In the genomic region with DNA sequence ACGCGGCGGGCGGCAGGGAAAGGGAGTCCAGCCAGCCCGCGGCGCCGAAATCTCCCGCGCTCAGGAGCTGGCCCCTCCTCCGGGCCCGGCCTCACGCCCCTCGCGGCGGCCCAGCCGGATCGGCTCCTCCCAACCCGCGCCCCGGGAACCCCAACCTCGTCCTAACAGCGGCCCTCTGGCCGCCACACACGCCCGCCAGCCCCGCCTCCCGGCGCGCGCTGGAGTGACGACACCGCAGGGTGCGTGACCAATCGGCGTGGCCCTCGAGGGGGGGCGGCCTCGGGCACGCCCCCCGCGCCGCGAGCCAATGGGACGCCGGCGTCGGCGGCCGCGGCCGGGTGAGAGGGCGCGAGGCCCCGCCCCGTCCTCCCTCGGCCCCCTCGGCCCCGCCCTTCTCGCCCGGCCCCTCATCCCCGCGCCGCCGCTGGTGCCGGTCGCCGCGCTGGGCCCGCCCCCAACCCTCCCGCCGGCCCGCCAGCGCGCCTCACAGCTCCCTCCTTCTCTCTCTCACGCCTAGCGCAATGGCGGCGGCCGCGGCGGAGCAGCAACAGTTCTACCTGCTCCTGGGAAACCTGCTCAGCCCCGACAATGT, we compare ENCODE assay signal across 7 mouse cellular contexts. TPM values are rescaled to one million over a fixed set of nuclear protein-coding genes. Genes with fewer than 3 reads are reported as not detected.
A peak's percentile ranks its signal among the peaks of the same experiment; 100 is the strongest.
DNase-seq lines count a peak whose midpoint lies in the region; ATAC-seq and TF ChIP-seq lines count a peak whose summit lies in the region.

A gene (plus strand): TSS at position 492 of the 592 bp plus-strand sequence.

- peak within 1 kb of the TSS; percentile 94 for H3K4me2 ChIP-seq in intestine, postnatal 0 days (replicated peaks; ENCODE audit: low read depth)
- H3K4me2 ChIP-seq in midbrain, embryonic 12.5 days (replicated peaks), result peak within 1 kb of the TSS; percentile 73

- peaks cover 5% of the 10 kb centered on the region; the same call in 1 of the 2 replicates for H3K4me1 ChIP-seq in intestine, postnatal 0 days (replicated peaks; ENCODE audit: control insufficient read depth, insufficient read depth, low read length)
- peaks cover 17% of the 10 kb centered on the region for H3K4me1 ChIP-seq in midbrain, embryonic 12.5 days
- H3K4me1 ChIP-seq in small intestine, adult 2 months (ENCODE audit: control insufficient read depth, insufficient read depth, insufficient read length, low read length), result no peaks in the 10 kb centered on the region

- no peaks in the 10 kb centered on the region for H3K9me3 ChIP-seq in intestine, postnatal 0 days (ENCODE audit: control insufficient read depth)
- H3K9me3 ChIP-seq in midbrain, embryonic 12.5 days, result no peaks in the 10 kb centered on the region

- intact Hi-C loops in left cerebral cortex, postnatal 4 days (cut with DNase I), result loop anchor here (5.0 kb wide), 1 partner anchor 79 kb away; no protein-coding TSS in a partner anchor

- no peaks in the 10 kb centered on the region for H3K27me3 ChIP-seq in intestine, postnatal 0 days (replicated peaks; ENCODE audit: control insufficient read depth, insufficient read depth, low read length)
- H3K27me3 ChIP-seq in midbrain, embryonic 12.5 days, result no peaks in the 10 kb centered on the region
- no peaks in the 10 kb centered on the region for H3K27me3 ChIP-seq in small intestine, adult 2 months (ENCODE audit: control insufficient read depth, insufficient read depth, low read length)

- no peaks in the 10 kb centered on the region for H3K36me3 ChIP-seq in intestine, postnatal 0 days (ENCODE audit: control insufficient read depth, insufficient read depth)
- H3K36me3 ChIP-seq in midbrain, embryonic 12.5 days, result no peaks in the 10 kb centered on the region
- no peaks in the 10 kb centered on the region for H3K36me3 ChIP-seq in small intestine, adult 2 months (ENCODE audit: control insufficient read depth, insufficient read depth, low read length)

- no peak for TF ChIP-seq CTCF in intestine, postnatal 0 days (IDR thresholded peaks at IDR 0.05; ENCODE audit: low read depth)
- no peak for TF ChIP-seq CTCF in small intestine, adult 2 months (IDR thresholded peaks at IDR 0.05; ENCODE audit: extremely low read depth, insufficient read length, insufficient replicate concordance, low read depth, low read length)

- H3K4me3 ChIP-seq in intestine, postnatal 0 days (ENCODE audit: low read depth, low read length), result peak within 1 kb of the TSS; percentile 87
- peak within 1 kb of the TSS; percentile 85 for H3K4me3 ChIP-seq in midbrain, embryonic 12.5 days
- peak within 1 kb of the TSS; percentile 97 for H3K4me3 ChIP-seq in small intestine, adult 2 months (ENCODE audit: low read depth, low read length)

- peak within 1 kb of the TSS; percentile 96 for H3K27ac ChIP-seq in intestine, postnatal 0 days (ENCODE audit: low read depth, low read length)
- H3K27ac ChIP-seq in midbrain, embryonic 12.5 days (replicated peaks), result peak within 1 kb of the TSS; percentile 87
- H3K27ac ChIP-seq in small intestine, adult 2 months (ENCODE audit: insufficient read depth, low read depth, low read length), result peak within 1 kb of the TSS; percentile 64

- peak; percentile 28; the same call in 1 of the 2 replicates for TF ChIP-seq POLR2A in small intestine, adult 2 months (IDR thresholded peaks at IDR 0.05; ENCODE audit: low read depth, low read length)

- peak; percentile 97 for ATAC-seq in intestine, postnatal 0 days
- peak; percentile 95 for ATAC-seq in midbrain, embryonic 12.5 days (ENCODE audit: low FRiP score, low read depth)

- peak within 1 kb of the TSS; percentile 82 for H3K9ac ChIP-seq in intestine, postnatal 0 days (ENCODE audit: low read depth, low read length)
- peak within 1 kb of the TSS; percentile 83 for H3K9ac ChIP-seq in midbrain, embryonic 12.5 days (replicated peaks)

- DNase-seq in adrenal gland, adult 8-10 months, result peak; percentile 93
- peak; percentile 99 for DNase-seq in embryo, embryonic 9.5 days (ENCODE audit: extremely low spot score)
- DNase-seq in gonadal fat pad, adult 2 months (ENCODE audit: low read depth), result peak; percentile 38
- peak; percentile 97 for DNase-seq in left cerebral cortex, postnatal 4 days

- WGBS in intestine, postnatal 0 days, result under 1% methylated on average over 41 of the region's 83 CpGs
- WGBS in midbrain, embryonic 12.5 days, result 0% methylated on average over 42 of the region's 83 CpGs
- WGBS in small intestine, adult 2 months, result under 1% methylated on average over 80 of the region's 83 CpGs

RNA-seq across cellular contexts. Expression of the gene that starts here (rescaled TPM):
- total RNA-seq in adrenal gland, adult 8-10 months (2022), result 10 to 100 TPM; 73.4 to 85.3 (median 75.3) TPM
- polyA plus RNA-seq in gonadal fat pad, adult 2 months (2012; rRNA removed), result 28.6 and 29.9 TPM in 2 replicates
- polyA plus RNA-seq in intestine, postnatal 0 days (2015; fragmentation: Nextera tagmentation; extraction: Ambion mirVana), result 21.2 and 21.9 TPM in 2 replicates
- 100 to 1,000 TPM; 166 to 175 TPM for total RNA-seq in left cerebral cortex, postnatal 4 days (2021)
- polyA plus RNA-seq in midbrain, embryonic 12.5 days (2016; fragmentation: Nextera tagmentation; extraction: Ambion mirVana), result 112 and 113 TPM in 2 replicates
- polyA plus RNA-seq in small intestine, adult 2 months (2012; rRNA removed), result 4.1 and 6.0 TPM in 2 replicates

Comparison
In these comparisons a context has a peak if more than half of its experiments do, and no peak if none do; other contexts are left out.
1. Peak in every context shown above with its lines: DNase-seq, ATAC-seq, H3K4me3 ChIP-seq and H3K27ac ChIP-seq.
2. DNase-seq: peak in every context shown above with its lines; median percentile 99 in embryo, embryonic 9.5 days; 97 in left cerebral cortex, postnatal 4 days; 93 in adrenal gland, adult 8-10 months; 38 in gonadal fat pad, adult 2 months.